Mouse (Mus musculus) heart, embryonic 12.5 days (tissue): ENCODE data around the gene Cic. TPM values are rescaled to one million over a fixed set of nuclear protein-coding genes. Genes with fewer than 3 reads are reported as not detected.
A peak's percentile ranks its signal among the peaks of the same experiment; 100 is the strongest.

ENCODE experiments used
- ATAC-seq: fragments of 200-750 bp; cut with Nextera tagmentation; 2 replicates; pipeline ENCODE4 v1.8.0; 2017; ENCODE audit warnings: moderate TSS enrichment, moderate library complexity; ENCODE audit not compliant: insufficient number of reproducible peaks, low FRiP score
- H3K27ac ChIP-seq: fragments of 300-500 bp; sonication (generic); 2 replicates; pipeline ENCODE4 v1.5.1; 2016; ENCODE audit warnings: mild to moderate bottlenecking, moderate library complexity; ENCODE audit not compliant: poor library complexity, severe bottlenecking
- H3K27me3 ChIP-seq: fragments of 300-500 bp; sonication (generic); replicated peaks from 2 replicates; pipeline ENCODE4 v1.6.1; 2016; ENCODE audit warnings: mild to moderate bottlenecking, moderate library complexity
- H3K36me3 ChIP-seq: fragments of 300-500 bp; sonication (generic); 2 replicates; pipeline ENCODE4 v1.6.1; 2016; ENCODE audit warnings: mild to moderate bottlenecking, moderate library complexity
- H3K4me1 ChIP-seq: fragments of 300-500 bp; sonication (generic); replicated peaks from 2 replicates; pipeline ENCODE4 v1.6.1; 2016; ENCODE audit warnings: mild to moderate bottlenecking
- H3K4me2 ChIP-seq: fragments of 300-500 bp; sonication (generic); 2 replicates; pipeline ENCODE4 v1.6.1; 2016; ENCODE audit warnings: mild to moderate bottlenecking, moderate library complexity
- H3K4me3 ChIP-seq: fragments of 300-500 bp; sonication (generic); 2 replicates; pipeline ENCODE4 v1.5.1; 2016; ENCODE audit warnings: mild to moderate bottlenecking
- H3K9ac ChIP-seq: fragments of 300-500 bp; sonication (generic); 2 replicates; pipeline ENCODE4 v1.6.1; 2016; ENCODE audit warnings: mild to moderate bottlenecking, moderate library complexity
- H3K9me3 ChIP-seq: fragments of 300-500 bp; sonication (generic); replicated peaks from 2 replicates; pipeline ENCODE4 v1.6.1; 2016; ENCODE audit warnings: mild to moderate bottlenecking, moderate library complexity
- WGBS: fragments of 180-500 bp; shearing (Covaris S2); methylation state at CpG from one replicate; pipeline ENCODE4 v1.1.7; 2016; 5-methylcytosine and 5-hydroxymethylcytosine counted together
- polyA plus RNA-seq: library from polyadenylated mRNA; unstranded; fragments of >200 nt; fragmentation: Nextera tagmentation; extraction: Ambion mirVana; gene quantifications from 2 replicates; pipeline ENCODE4 v1.2.1, GENCODE M21; 2016

The Cic gene
- polyA plus RNA-seq, 1 experiment from 2014 or later = 28.8 TPM

DNA sequence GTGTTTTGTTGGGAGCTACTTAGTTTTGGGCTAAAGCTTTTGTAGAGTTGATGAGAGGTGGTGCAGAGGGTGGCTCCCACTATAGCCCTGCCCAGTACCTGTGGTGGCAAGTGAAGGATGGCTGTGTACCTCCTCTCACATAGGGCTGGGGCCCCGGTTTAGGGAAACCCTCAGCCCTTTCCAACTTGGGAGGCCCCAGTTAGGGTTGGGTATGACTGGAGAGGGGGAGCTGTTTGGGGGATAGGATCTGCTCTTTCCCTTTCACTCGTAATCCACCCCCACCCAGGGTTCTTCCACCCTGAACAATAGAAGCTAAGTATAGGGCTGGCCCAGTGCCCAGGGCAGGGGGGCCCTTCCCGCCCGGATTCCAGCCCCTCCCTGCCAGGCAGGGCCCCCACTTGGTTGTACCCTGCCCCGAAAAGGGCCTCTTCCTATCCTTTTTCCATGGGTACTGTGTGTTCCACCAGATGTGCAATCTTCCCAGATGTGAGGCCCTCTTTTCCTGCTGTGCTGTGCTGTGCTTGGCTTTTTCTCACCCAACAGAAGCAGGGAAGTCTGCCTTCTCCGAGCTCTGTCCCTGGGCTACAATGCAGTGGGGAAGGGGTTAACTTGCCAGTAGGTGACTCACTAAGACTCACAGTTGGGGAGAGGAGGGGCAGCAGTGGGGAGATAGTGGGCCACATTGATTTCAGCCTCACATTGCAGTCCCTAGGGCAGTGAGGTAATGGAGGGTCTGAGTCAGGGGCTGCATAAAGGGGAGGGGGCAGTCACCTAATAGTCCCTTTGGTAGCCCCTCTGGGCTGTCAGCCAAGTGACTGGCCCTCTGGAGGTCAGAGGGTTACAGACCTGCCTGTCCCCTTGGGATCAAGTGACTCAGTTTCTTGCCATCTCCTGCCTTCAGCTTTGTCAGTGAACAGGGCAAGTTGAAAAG is 12.6 kb downstream of the Cic start:
- WGBS = 0% methylated on average over 6 of the region's 6 CpGs
- no peaks in the 10 kb centered on the region for H3K9me3 ChIP-seq
- H3K4me3 ChIP-seq = peak overlapping the region; percentile 91
- H3K9ac ChIP-seq = peak overlapping the region; percentile 85
- peak; percentile 38 for ATAC-seq
- peak overlapping the region; percentile 86 for H3K4me2 ChIP-seq
- H3K36me3 ChIP-seq = peaks cover 7% of the 10 kb centered on the region
- H3K27me3 ChIP-seq = no peaks in the 10 kb centered on the region
- peak overlapping the region; percentile 100 for H3K27ac ChIP-seq
- peaks cover 73% of the 10 kb centered on the region for H3K4me1 ChIP-seq

DNA sequence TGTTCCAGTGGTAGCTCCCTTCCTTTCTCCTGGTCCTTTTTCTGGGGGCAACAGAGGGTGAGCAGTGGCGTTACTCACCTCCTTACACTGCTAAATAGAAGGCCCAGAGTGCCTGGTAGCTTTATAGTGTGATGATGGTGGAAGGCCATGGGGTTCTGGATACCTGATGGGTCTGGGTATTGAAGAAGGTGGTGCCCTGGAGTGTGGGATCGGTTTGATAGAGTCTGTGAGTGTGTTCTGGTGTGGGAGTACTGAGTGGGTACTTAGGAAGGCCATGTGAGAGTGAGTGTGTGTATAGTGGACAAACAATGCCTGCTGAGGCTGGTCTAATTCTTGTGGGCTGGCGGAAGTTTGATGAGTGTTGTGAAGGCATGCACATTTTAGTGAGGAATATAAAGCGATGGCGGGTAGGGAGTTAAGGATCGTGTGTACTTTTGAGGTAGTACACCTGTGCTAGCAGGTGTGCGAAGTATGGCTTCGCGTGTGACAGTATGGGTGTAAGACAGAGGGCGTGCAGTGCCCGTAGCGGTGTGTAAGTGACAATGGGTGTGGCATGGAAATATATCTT is 13.7 kb downstream of the Cic start:
- H3K27me3 ChIP-seq = no peaks in the 10 kb centered on the region
- H3K4me1 ChIP-seq = peaks cover 62% of the 10 kb centered on the region
- peak; percentile 1 for ATAC-seq
- H3K36me3 ChIP-seq = peaks cover 16% of the 10 kb centered on the region
- H3K9ac ChIP-seq = peak overlapping the region; percentile 85
- H3K4me2 ChIP-seq = peak overlapping the region; percentile 86
- no peaks in the 10 kb centered on the region for H3K9me3 ChIP-seq
- H3K4me3 ChIP-seq = peak overlapping the region; percentile 91
- H3K27ac ChIP-seq = peak overlapping the region; percentile 100
- 21% methylated on average over 12 of the region's 12 CpGs for WGBS

DNA sequence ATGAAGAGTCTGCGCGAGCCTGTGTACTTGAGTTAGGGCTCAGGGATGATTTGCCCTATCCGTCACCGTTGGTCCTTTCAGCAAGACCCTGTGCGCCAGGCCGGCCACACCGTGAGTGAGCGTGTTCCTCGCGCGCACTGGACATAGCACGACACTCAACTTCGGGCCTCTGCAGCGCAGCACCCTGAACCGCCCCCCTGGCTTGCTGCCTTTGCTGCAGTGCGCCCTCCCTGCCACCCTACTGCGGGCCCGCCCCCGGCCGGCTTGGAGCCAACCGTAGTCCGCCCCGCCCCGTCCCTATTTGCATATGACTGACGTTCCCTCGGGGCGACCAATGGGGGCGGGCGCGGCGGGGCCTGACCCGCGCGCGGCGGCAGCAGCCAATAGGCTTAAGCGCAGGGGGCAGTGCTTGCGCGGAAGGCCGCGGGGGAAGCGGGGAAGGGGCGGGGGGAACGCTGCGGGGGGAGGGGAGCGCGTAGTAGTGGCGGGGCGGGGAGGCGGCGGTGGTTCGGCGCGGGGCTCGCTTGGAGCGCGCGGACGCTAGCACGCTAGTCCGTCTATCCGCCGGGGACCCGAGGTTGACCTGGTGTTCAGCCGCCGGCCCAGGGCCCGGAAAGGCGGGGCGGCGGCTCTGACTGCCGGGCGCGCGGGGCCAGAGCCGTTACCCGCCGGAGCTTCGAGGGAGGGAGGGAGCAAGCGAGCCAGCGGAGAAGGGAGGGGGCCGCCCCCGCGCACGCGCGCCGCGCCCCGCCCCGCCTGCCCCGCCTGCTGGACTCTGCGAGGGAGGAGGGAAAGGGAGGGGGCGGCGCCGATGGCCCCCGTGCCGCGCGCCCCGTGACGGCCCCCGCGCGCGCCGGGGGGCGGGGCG is 14.5 kb downstream of the Cic start:
- H3K27ac ChIP-seq = peak overlapping the region; percentile 100
- ATAC-seq = peak; percentile 87
- WGBS = 1% methylated on average over 74 of the region's 108 CpGs
- H3K4me1 ChIP-seq = peaks cover 56% of the 10 kb centered on the region
- H3K9ac ChIP-seq = peak overlapping the region; percentile 96
- peak overlapping the region; percentile 86 for H3K4me2 ChIP-seq
- H3K4me3 ChIP-seq = peak overlapping the region; percentile 91
- peaks cover 23% of the 10 kb centered on the region for H3K36me3 ChIP-seq
- no peaks in the 10 kb centered on the region for H3K27me3 ChIP-seq
- H3K9me3 ChIP-seq = no peaks in the 10 kb centered on the region

GRCm38 (mm10) chr7:25282731-25283211 is 15.3 kb downstream of the Cic start:
- no peak for ATAC-seq
- Histone ChIP-seq H3K9me3 (no peaks in the 10 kb centered on the region), H3K4me2 (peak overlapping the region; percentile 86), H3K9ac (peak overlapping the region; percentile 96), H3K4me3 (peak overlapping the region; percentile 91), H3K36me3 (peaks cover 31% of the 10 kb centered on the region), H3K4me1 (peaks cover 48% of the 10 kb centered on the region), H3K27ac (peak overlapping the region; percentile 100), H3K27me3 (no peaks in the 10 kb centered on the region)
- WGBS = under 1% methylated on average over 34 of the region's 36 CpGs

DNA sequence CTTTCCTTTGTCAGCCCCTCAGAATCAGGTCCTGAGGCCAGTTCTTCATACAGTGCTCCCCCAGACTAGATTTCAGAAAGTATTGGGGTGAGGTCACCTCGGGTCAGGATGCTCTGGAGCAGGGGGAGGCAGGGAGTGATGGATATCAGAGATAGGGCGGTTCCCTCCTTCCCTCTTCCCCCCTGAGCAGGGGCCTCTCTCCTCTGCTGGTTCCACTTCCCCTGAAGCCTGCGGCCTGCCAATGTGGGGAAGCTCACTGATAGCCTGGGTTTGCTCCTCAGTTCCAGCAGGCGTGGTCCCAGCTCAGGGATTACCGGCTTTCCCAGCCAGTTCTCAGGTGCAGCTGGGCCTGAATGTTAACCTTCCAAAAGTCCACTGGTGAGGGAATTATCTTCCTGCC is 16.1 kb downstream of the Cic start:
- H3K27ac ChIP-seq = peak overlapping the region; percentile 100
- no peaks in the 10 kb centered on the region for H3K27me3 ChIP-seq
- peak overlapping the region; percentile 96 for H3K9ac ChIP-seq
- no peak for ATAC-seq
- H3K36me3 ChIP-seq = peaks cover 40% of the 10 kb centered on the region
- H3K4me3 ChIP-seq = peak overlapping the region; percentile 91
- H3K4me1 ChIP-seq = peaks cover 45% of the 10 kb centered on the region
- WGBS = 16% methylated on average over 5 of the region's 5 CpGs
- H3K4me2 ChIP-seq = peak overlapping the region; percentile 86
- H3K9me3 ChIP-seq = no peaks in the 10 kb centered on the region

DNA sequence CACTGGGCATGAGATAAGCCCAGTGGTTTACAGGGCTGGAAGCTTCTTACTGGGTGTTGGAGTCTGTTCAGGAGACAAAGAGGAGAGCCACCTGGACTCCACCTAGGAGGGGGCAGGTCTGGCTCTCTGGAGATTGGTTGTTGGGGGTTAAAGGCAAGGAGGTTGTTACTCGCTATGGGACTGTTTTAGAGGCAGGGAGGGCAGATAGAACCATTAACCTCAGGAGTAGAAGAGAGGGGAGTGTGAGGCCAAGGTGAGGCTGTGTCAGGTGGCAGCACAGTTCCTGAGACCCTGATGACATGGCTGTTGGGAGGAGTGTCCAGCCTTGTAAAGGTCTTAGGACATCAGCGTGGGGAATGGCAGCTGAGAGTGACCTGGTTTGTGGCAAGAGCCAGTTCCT is 16.7 kb downstream of the Cic start:
- Histone ChIP-seq H3K36me3 (peaks cover 45% of the 10 kb centered on the region), H3K4me1 (peaks cover 45% of the 10 kb centered on the region), H3K27ac (peak overlapping the region; percentile 100), H3K9ac (peak overlapping the region; percentile 96), H3K4me3 (peak overlapping the region; percentile 91), H3K27me3 (no peaks in the 10 kb centered on the region), H3K4me2 (peak overlapping the region; percentile 86), H3K9me3 (no peaks in the 10 kb centered on the region)
- 61% methylated on average over 2 of the region's 2 CpGs for WGBS
- no peak for ATAC-seq

GRCm38 (mm10) chr7:25284766-25285165 is 17.3 kb downstream of the Cic start:
- Histone ChIP-seq H3K4me1 (peaks cover 41% of the 10 kb centered on the region), H3K9me3 (peaks cover under 1% of the 10 kb centered on the region; the same call in 1 of the 2 replicates), H3K4me2 (peak overlapping the region; percentile 86), H3K9ac (peak overlapping the region; percentile 96), H3K36me3 (peaks cover 51% of the 10 kb centered on the region), H3K27ac (no peak overlapping the region), H3K4me3 (no peak overlapping the region), H3K27me3 (no peaks in the 10 kb centered on the region)
- ATAC-seq = no peak
- 63% methylated on average over 5 of the region's 5 CpGs for WGBS

GRCm38 (mm10) chr7:25285511-25286238 is 18.2 kb downstream of the Cic start:
- no peak overlapping the region for H3K27ac ChIP-seq
- no peak overlapping the region for H3K9ac ChIP-seq
- H3K4me3 ChIP-seq = no peak overlapping the region
- H3K9me3 ChIP-seq = peaks cover 3% of the 10 kb centered on the region; the same call in 1 of the 2 replicates
- ATAC-seq = no peak
- H3K4me1 ChIP-seq = peaks cover 35% of the 10 kb centered on the region
- H3K27me3 ChIP-seq = no peaks in the 10 kb centered on the region
- H3K4me2 ChIP-seq = no peak overlapping the region
- 91% methylated on average over 20 of the region's 20 CpGs for WGBS
- peaks cover 60% of the 10 kb centered on the region for H3K36me3 ChIP-seq

DNA sequence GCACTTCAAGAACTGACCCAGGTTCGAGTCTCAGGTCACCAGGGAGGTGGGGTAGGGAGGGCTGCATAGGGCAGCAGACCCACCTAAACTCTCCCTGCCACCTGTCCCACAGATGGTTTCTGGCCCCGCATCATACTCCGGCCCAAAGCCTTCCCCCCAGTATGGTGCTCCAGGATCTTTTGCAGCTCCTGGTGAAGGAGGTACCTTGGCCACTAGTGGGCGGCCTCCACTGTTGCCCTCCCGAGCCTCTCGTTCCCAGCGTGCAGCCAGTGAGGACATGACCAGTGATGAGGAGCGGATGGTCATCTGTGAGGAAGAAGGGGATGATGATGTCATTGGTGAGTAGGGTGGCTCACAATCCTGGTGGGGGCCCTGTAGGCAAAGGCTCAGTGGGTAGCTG is 19.5 kb downstream of the Cic start:
- H3K36me3 ChIP-seq = peaks cover 74% of the 10 kb centered on the region
- ATAC-seq = no peak
- no peak overlapping the region for H3K4me3 ChIP-seq
- H3K9ac ChIP-seq = no peak overlapping the region
- 85% methylated on average over 8 of the region's 8 CpGs for WGBS
- no peak overlapping the region for H3K27ac ChIP-seq
- no peak overlapping the region for H3K4me2 ChIP-seq
- no peaks in the 10 kb centered on the region for H3K27me3 ChIP-seq
- H3K4me1 ChIP-seq = peaks cover 32% of the 10 kb centered on the region
- peaks cover 3% of the 10 kb centered on the region; the same call in 1 of the 2 replicates for H3K9me3 ChIP-seq

DNA sequence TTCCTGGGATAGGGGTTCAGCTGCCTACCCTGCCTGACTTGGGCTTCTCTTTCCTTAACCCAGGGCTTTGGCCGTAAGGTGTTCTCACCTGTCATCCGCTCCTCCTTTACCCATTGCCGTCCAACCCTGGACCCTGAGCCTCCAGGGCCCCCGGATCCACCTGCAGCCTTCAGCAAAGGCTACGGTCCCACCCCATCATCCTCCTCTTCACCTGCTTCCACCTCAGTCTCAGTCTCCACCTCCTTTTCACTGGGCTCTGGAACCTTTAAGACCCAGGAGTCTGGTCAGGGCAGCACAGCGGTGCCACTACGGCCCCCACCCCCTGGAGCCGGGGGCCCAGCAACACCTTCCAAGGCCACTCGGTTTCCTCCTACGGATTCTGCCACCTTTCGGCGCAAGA is 20.5 kb downstream of the Cic start:
- Histone ChIP-seq H3K4me3 (no peak overlapping the region), H3K27me3 (no peaks in the 10 kb centered on the region), H3K27ac (no peak overlapping the region), H3K36me3 (peaks cover 84% of the 10 kb centered on the region), H3K4me2 (no peak overlapping the region), H3K4me1 (peaks cover 37% of the 10 kb centered on the region), H3K9me3 (peaks cover 3% of the 10 kb centered on the region; the same call in 1 of the 2 replicates), H3K9ac (no peak overlapping the region)
- 94% methylated on average over 12 of the region's 12 CpGs for WGBS
- ATAC-seq = no peak
